9 mouse cellular contexts compared by ENCODE assay signal in the genomic region with DNA sequence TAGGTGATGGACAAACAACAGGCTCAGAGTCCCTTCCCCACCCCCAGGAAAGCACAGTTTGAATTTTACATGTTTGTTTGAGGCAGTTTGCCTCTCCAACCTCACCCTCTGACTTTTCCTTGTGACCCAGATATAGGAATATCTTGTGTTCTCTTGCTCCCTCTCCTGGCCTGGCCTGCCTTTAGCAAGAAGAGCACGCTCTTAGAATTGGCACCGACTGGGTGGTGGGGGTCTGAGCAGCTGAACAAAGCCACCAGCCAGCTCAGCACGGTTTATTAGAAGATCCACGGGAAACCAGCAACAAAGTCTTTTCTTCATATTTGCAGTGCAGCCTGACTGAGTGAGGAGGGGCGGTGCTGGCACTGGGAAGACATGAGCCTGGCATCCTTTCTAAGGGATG.
DNase-seq lines count a peak whose midpoint lies in the region; ATAC-seq and TF ChIP-seq lines count a peak whose summit lies in the region.
"Had no signal": no experiment of that assay in that cellular context is flagged by ENCODE, and none has a peak within 500 bp of the region (broad histone marks: within the 10 kb centered on the region; RNA-seq: fewer than 3 reads in every experiment).

No protein-coding gene starts in this region.

- no peak overlapping the region for H3K9ac ChIP-seq in heart, embryonic 11.5 days (ENCODE audit: low read depth, low read length)
- peak overlapping the region; percentile 43; the same call in 1 of the 2 replicates for H3K9ac ChIP-seq in hindbrain, embryonic 13.5 days

- H3K4me2 ChIP-seq in heart, embryonic 11.5 days = no peak overlapping the region
- no peak overlapping the region for H3K4me2 ChIP-seq in hindbrain, embryonic 13.5 days

- H3K4me1 ChIP-seq in heart, embryonic 11.5 days (ENCODE audit: control insufficient read depth, insufficient read depth, low read length) = peaks cover 21% of the 10 kb centered on the region
- peaks cover 49% of the 10 kb centered on the region for H3K4me1 ChIP-seq in hindbrain, embryonic 13.5 days (replicated peaks)
- peaks cover 9% of the 10 kb centered on the region for H3K4me1 ChIP-seq in small intestine, adult 2 months (ENCODE audit: control insufficient read depth, insufficient read depth, insufficient read length, low read length)

- H3K27me3 ChIP-seq in heart, embryonic 11.5 days (ENCODE audit: control insufficient read depth, insufficient read depth, low read length) = no peaks in the 10 kb centered on the region
- no peaks in the 10 kb centered on the region for H3K27me3 ChIP-seq in hindbrain, embryonic 13.5 days
- H3K27me3 ChIP-seq in small intestine, adult 2 months (ENCODE audit: control insufficient read depth, insufficient read depth, low read length) = no peaks in the 10 kb centered on the region

- H3K4me3 ChIP-seq in heart, embryonic 11.5 days (ENCODE audit: low read depth, low read length) = no peak overlapping the region
- no peak overlapping the region for H3K4me3 ChIP-seq in hindbrain, embryonic 13.5 days
- H3K4me3 ChIP-seq in small intestine, adult 2 months (ENCODE audit: low read depth, low read length) = no peak overlapping the region
- H3K4me3 ChIP-seq: megakaryocyte, embryonic 14.5 days had no signal

- DNase-seq in heart, adult 11 months = peak; percentile 94
- peak; percentile 73 to 78 for DNase-seq in cerebellum, adult 18-20 months
- DNase-seq in layer of hippocampus, postnatal 14 days (ENCODE audit: low spot score in 2 of 2) = peak; percentile 74 to 84
- DNase-seq in lung, postnatal 36 days = peak; percentile 84

- no peak for TF ChIP-seq POLR2A in small intestine, adult 2 months (IDR thresholded peaks at IDR 0.05; ENCODE audit: low read depth, low read length)

- H3K9me3 ChIP-seq in heart, embryonic 11.5 days (replicated peaks; ENCODE audit: control insufficient read depth, low read length) = no peaks in the 10 kb centered on the region
- H3K9me3 ChIP-seq in hindbrain, embryonic 13.5 days = no peaks in the 10 kb centered on the region
- H3K9me3 ChIP-seq: megakaryocyte, embryonic 14.5 days had no signal

- TF ChIP-seq CTCF in small intestine, adult 2 months (IDR thresholded peaks at IDR 0.05; ENCODE audit: extremely low read depth, insufficient read length, insufficient replicate concordance, low read depth, low read length) = peak; percentile 57; the same call in 1 of the 2 replicates

- H3K27ac ChIP-seq in heart, embryonic 11.5 days (ENCODE audit: low read depth, low read length) = no peak overlapping the region
- H3K27ac ChIP-seq in hindbrain, embryonic 13.5 days = peak overlapping the region; percentile 86
- H3K27ac ChIP-seq in small intestine, adult 2 months (ENCODE audit: insufficient read depth, low read depth, low read length) = peak overlapping the region; percentile 79

- ATAC-seq in heart, embryonic 11.5 days (replicated peaks; ENCODE audit: insufficient number of reproducible peaks, low FRiP score, low TSS enrichment) = no peak
- peak; percentile 58; the same call in 1 of the 2 replicates for ATAC-seq in frontal cortex, adult (ENCODE audit: low TSS enrichment)
- peak; percentile 78 for ATAC-seq in hindbrain, embryonic 13.5 days (ENCODE audit: low FRiP score)

- WGBS in heart, embryonic 11.5 days (ENCODE audit: insufficient replicate concordance) = 20% methylated on average over 5 of the region's 5 CpGs
- 4% methylated on average over 5 of the region's 5 CpGs for WGBS in hindbrain, embryonic 13.5 days
- WGBS in small intestine, adult 2 months = 13% methylated on average over 5 of the region's 5 CpGs

- no peaks in the 10 kb centered on the region for H3K36me3 ChIP-seq in heart, embryonic 11.5 days (ENCODE audit: control insufficient read depth, insufficient read depth, low read length)
- H3K36me3 ChIP-seq in hindbrain, embryonic 13.5 days = no peaks in the 10 kb centered on the region
- H3K36me3 ChIP-seq in small intestine, adult 2 months (ENCODE audit: control insufficient read depth, insufficient read depth, low read length) = no peaks in the 10 kb centered on the region
